Mouse (Mus musculus) CH12.LX (cell line): ENCODE results near the gene Camkmt. TPM values are rescaled to one million over a fixed set of nuclear protein-coding genes. Genes with fewer than 3 reads are reported as not detected.

Experiments
- DNase-seq: peaks from one replicate; pipeline ENCODE4 v3.0.0-alpha.2; 2013; ENCODE audit errors: extremely low read depth
- H3K27ac ChIP-seq: 2 replicates; pipeline ENCODE4 v1.5.1; 2012; ENCODE audit warnings: low read depth, mild to moderate bottlenecking, control low read depth, moderate library complexity; ENCODE audit not compliant: insufficient read depth
- H3K27me3 ChIP-seq: replicated peaks from 2 replicates; pipeline ENCODE3; 2012; ENCODE audit warnings: inconsistent platforms
- H3K36me3 ChIP-seq, 2 experiments: replicated peaks in 1 of 2; 2 replicates each; pipeline versions ENCODE3 to v1.6.1; 2012; ENCODE audit warnings: inconsistent platforms in 1 of 2, low read length in 1 of 2, mild to moderate bottlenecking in 1 of 2, mixed read lengths in 1 of 2, moderate library complexity in 1 of 2; ENCODE audit not compliant: control insufficient read depth in 1 of 2, insufficient read depth in 1 of 2
- H3K4me1 ChIP-seq, 2 experiments: 2 replicates each; pipeline ENCODE4 v1.6.1; 2012; ENCODE audit warnings: inconsistent platforms in 1 of 2, moderate library complexity in 1 of 2; ENCODE audit not compliant: insufficient read depth in 2 of 2, control insufficient read depth in 1 of 2
- H3K4me2 ChIP-seq: 2 replicates; pipeline ENCODE4 v1.6.1; 2012; ENCODE audit warnings: low read depth, mild to moderate bottlenecking, control low read depth; ENCODE audit not compliant: poor library complexity, insufficient read depth, severe bottlenecking
- H3K4me3 ChIP-seq, 3 experiments: fragments of 150-350 bp in 1 of 3; sonication (generic) in 1 of 3; replicated peaks in 1 of 3; 2 replicates each; pipeline versions ENCODE3 to v1.5.1; 2011 to 2012; ENCODE audit warnings: low read depth in 2 of 3, low read length in 2 of 3, mild to moderate bottlenecking in 2 of 3, moderate library complexity in 2 of 3, control low read depth in 1 of 3, improper control_type of control experiment in 1 of 3, inconsistent platforms in 1 of 3, mixed read lengths in 1 of 3; ENCODE audit not compliant: poor library complexity in 1 of 3
- H3K79me2 ChIP-seq: replicated peaks from 2 replicates; pipeline ENCODE4 v1.6.1; 2012; ENCODE audit warnings: mild to moderate bottlenecking, moderate library complexity; ENCODE audit not compliant: control insufficient read depth, poor library complexity, insufficient read depth, severe bottlenecking; ENCODE audit errors: extremely low read depth
- H3K9ac ChIP-seq: 2 replicates; pipeline ENCODE4 v1.6.1; 2012; ENCODE audit warnings: low read depth, mild to moderate bottlenecking, control low read depth, moderate library complexity; ENCODE audit not compliant: insufficient read depth
- H3K9me3 ChIP-seq: replicated peaks from 2 replicates; pipeline ENCODE3; 2012; ENCODE audit warnings: low read length, inconsistent platforms, mixed read lengths
- BHLHE40 ChIP-seq: IDR thresholded peaks from 2 replicates; pipeline ENCODE4 v1.6.1; 2011; ENCODE audit warnings: mild to moderate bottlenecking, low read depth, low read length, improper control_type of control experiment
- CHD2 ChIP-seq: IDR thresholded peaks from 2 replicates; pipeline ENCODE4 v1.6.1; 2011; ENCODE audit warnings: low read length, improper control_type of control experiment
- CTCF ChIP-seq, 2 experiments: IDR thresholded peaks in 1 of 2; conservative IDR thresholded peaks in 1 of 2; 2 replicates each; pipeline ENCODE4 v1.5.1; 2011 to 2012; ENCODE audit warnings: low read depth in 2 of 2, low read length in 2 of 2, improper control_type of control experiment in 1 of 2, inconsistent platforms in 1 of 2, mild to moderate bottlenecking in 1 of 2, moderate library complexity in 1 of 2
- EP300 ChIP-seq: IDR thresholded peaks from 2 replicates; pipeline ENCODE4 v1.6.1; 2011; ENCODE audit warnings: low read length, improper control_type of control experiment
- GABPA ChIP-seq: IDR thresholded peaks from 2 replicates; pipeline ENCODE4 v1.6.1; 2012; ENCODE audit warnings: low read depth, low read length, improper control_type of control experiment, inconsistent platforms; ENCODE audit not compliant: insufficient replicate concordance
- IRF4 ChIP-seq: IDR thresholded peaks from 2 replicates; pipeline ENCODE4 v1.6.1; 2014; ENCODE audit warnings: low read depth, mild to moderate bottlenecking, inconsistent platforms, low read length, improper control_type of control experiment
- JUN ChIP-seq: IDR thresholded peaks from 2 replicates; pipeline ENCODE4 v1.6.1; 2011; ENCODE audit warnings: low read depth, mild to moderate bottlenecking, low read length, improper control_type of control experiment, moderate library complexity; ENCODE audit not compliant: insufficient read depth
- JUND ChIP-seq: conservative IDR thresholded peaks from 2 replicates; pipeline ENCODE4 v1.6.1; 2011; ENCODE audit warnings: low read depth, low read length, improper control_type of control experiment
- KAT2A ChIP-seq: IDR thresholded peaks from 2 replicates; pipeline ENCODE4 v1.6.1; 2012; ENCODE audit warnings: low read length, improper control_type of control experiment, inconsistent platforms; ENCODE audit not compliant: insufficient replicate concordance
- MAFK ChIP-seq: IDR thresholded peaks from 2 replicates; pipeline ENCODE4 v1.6.1; 2011; ENCODE audit warnings: low read length, improper control_type of control experiment; ENCODE audit not compliant: insufficient replicate concordance
- MAX ChIP-seq: IDR thresholded peaks from 2 replicates; pipeline ENCODE4 v1.6.1; 2011; ENCODE audit warnings: low read length, improper control_type of control experiment
- MAZ ChIP-seq: IDR thresholded peaks from 2 replicates; pipeline ENCODE4 v1.6.1; 2012; ENCODE audit warnings: low read depth, mild to moderate bottlenecking, inconsistent platforms, low read length, improper control_type of control experiment, moderate library complexity
- MXI1 ChIP-seq: IDR thresholded peaks from 2 replicates; pipeline ENCODE4 v1.6.1; 2011; ENCODE audit warnings: mild to moderate bottlenecking, low read depth, low read length, improper control_type of control experiment
- NELFE ChIP-seq: IDR thresholded peaks from 2 replicates; pipeline ENCODE4 v1.6.1; 2011; ENCODE audit warnings: low read depth, low read length, improper control_type of control experiment
- POLR2A ChIP-seq: IDR thresholded peaks from 2 replicates; pipeline ENCODE4 v1.6.1; 2011; ENCODE audit warnings: low read depth, mild to moderate bottlenecking, improper control_type of control experiment, low read length
- POLR2AphosphoS2 ChIP-seq: IDR thresholded peaks from 2 replicates; pipeline ENCODE4 v1.6.1; 2011; ENCODE audit warnings: low read depth, low read length, improper control_type of control experiment
- RCOR1 ChIP-seq: conservative IDR thresholded peaks from 2 replicates; pipeline ENCODE4 v1.6.1; 2012; ENCODE audit warnings: low read depth, mild to moderate bottlenecking, inconsistent platforms, low read length, improper control_type of control experiment
- SIN3A ChIP-seq: IDR thresholded peaks from 2 replicates; pipeline ENCODE4 v1.6.1; 2012; ENCODE audit warnings: low read length, improper control_type of control experiment, inconsistent platforms
- SMC3 ChIP-seq: IDR thresholded peaks from 2 replicates; pipeline ENCODE4 v1.6.1; 2011; ENCODE audit warnings: low read depth, low read length, improper control_type of control experiment
- TBP ChIP-seq: conservative IDR thresholded peaks from 2 replicates; pipeline ENCODE4 v1.6.1; 2011; ENCODE audit warnings: low read depth, low read length, improper control_type of control experiment
- USF1 ChIP-seq: IDR thresholded peaks from 2 replicates; pipeline ENCODE4 v1.6.1; 2014; ENCODE audit warnings: low read depth, mild to moderate bottlenecking, inconsistent platforms, low read length, improper control_type of control experiment
- ZMIZ1 ChIP-seq: IDR thresholded peaks from 2 replicates; pipeline ENCODE4 v1.6.1; 2012; ENCODE audit warnings: low read depth, mild to moderate bottlenecking, inconsistent platforms, low read length, improper control_type of control experiment
- dilution Hi-C: fragments of 300-500 bp; cut with MboI; formaldehyde crosslinking; loops from 2 replicates; pipeline ENCODE4 v1.14.3; 2020; ENCODE audit warnings: low sequenced_read_pairs; ENCODE audit not compliant: extremely low pct_unique_long_range_greater_than_20kb, extremely low pct_ligation_motif_present
- in situ Hi-C: fragments of 300-500 bp; cut with MboI; formaldehyde crosslinking; loops from 3 replicates; pipeline ENCODE4 v1.14.3; 2019; ENCODE audit warnings: low sequenced_read_pairs, low pct_ligation_motif_present, low pct_unique_long_range_greater_than_20kb, mixed read lengths
- polyA plus RNA-seq: library from polyadenylated mRNA; unstranded; fragments of >175 nt; gene quantifications from 2 replicates; pipeline ENCODE4 v1.2.1, GENCODE M21; 2012; ENCODE audit warnings: low read depth; ENCODE audit not compliant: insufficient read length
- total RNA-seq, 2 experiments: library from RNA; depleted of rRNA; stranded (reverse); fragments of 300-350 nt in 1 of 2; fragments of >200 nt in 1 of 2; gene quantifications; 2 replicates each; pipeline ENCODE4 v1.2.3; 2012 to 2014

Gene Camkmt
- total and polyA plus RNA-seq, 3 experiments = 1.5 to 4.4 (median 1.8) TPM

DNA sequence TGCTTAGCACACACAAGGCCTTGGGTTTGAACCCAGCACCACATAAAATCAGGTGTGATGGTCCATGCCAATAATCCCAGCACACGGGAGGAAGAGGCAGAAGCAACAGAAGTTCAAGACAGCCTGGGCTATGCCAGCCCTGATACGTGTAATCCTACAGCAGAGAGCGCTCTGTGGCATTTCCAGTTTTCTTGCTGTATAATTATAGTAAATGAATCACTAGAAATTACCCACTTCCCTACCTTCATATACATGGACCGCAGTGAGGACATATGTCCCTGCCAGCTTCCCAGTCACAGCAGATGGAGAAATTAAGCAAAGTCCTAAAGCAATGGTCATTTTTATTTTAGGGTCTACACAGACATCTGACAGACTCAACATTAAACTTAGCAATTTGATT lies 16.3 kb upstream of the Camkmt start:
- no peaks in the 10 kb centered on the region for H3K79me2 ChIP-seq
- no peaks in the 10 kb centered on the region for H3K9me3 ChIP-seq
- no peaks in the 10 kb centered on the region for H3K27me3 ChIP-seq
- no peak overlapping the region for H3K9ac ChIP-seq
- dilution Hi-C loops = no loop called here
- H3K4me2 ChIP-seq = no peak overlapping the region
- H3K36me3 ChIP-seq = peaks cover 42 to 81% of the 10 kb centered on the region in 2 experiments
- in situ Hi-C loops = no loop called here
- no peak overlapping the region for H3K4me3 ChIP-seq
- H3K4me1 ChIP-seq = no peaks in the 10 kb centered on the region
- TF ChIP-seq IRF4 (no peak), JUN (no peak), CHD2 (no peak), ZMIZ1 (no peak), MAZ (no peak), BHLHE40 (no peak), MXI1 (no peak), GABPA (no peak), EP300 (no peak), SIN3A (no peak)
- H3K27ac ChIP-seq = no peak overlapping the region
- DNase-seq = no peak

DNA sequence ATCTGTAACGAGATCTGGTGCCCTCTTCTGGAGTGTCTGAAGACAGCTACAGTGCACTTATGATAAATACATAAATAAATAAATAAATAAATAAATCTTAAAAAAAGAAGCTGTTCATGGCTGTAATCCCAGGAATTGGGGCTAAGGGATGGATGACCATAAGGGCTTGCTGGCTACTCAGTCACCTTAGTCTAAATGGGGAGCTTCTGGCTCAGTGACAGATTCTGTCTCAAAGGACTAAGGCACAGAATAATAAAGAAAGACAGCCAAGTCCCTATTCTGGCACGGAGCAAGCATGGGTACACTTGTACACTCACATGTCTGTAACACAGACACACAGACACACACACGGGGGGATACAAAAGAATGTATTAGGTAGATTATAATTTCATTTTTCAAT lies 11.1 kb upstream of the Camkmt start:
- dilution Hi-C loops = no loop called here
- Histone ChIP-seq H3K79me2 (no peaks in the 10 kb centered on the region), H3K9me3 (no peaks in the 10 kb centered on the region), H3K36me3 (peaks cover 25 to 55% of the 10 kb centered on the region in 2 experiments), H3K4me3 (no peak overlapping the region), H3K27ac (no peak overlapping the region), H3K27me3 (no peaks in the 10 kb centered on the region), H3K4me1 (no peaks in the 10 kb centered on the region), H3K9ac (no peak overlapping the region), H3K4me2 (no peak overlapping the region)
- no peak for DNase-seq
- TF ChIP-seq POLR2AphosphoS2 = no peak
- TF ChIP-seq POLR2A = no peak
- no peak for TF ChIP-seq TBP
- no peak for TF ChIP-seq NELFE
- no peak for TF ChIP-seq KAT2A
- no peak for TF ChIP-seq ZMIZ1
- TF ChIP-seq CTCF (conservative IDR thresholded peaks at IDR 0.05 in 1 of 2, IDR thresholded peaks at IDR 0.05 in 1 of 2; ENCODE audit: low read depth in 2 of 2, low read length in 2 of 2) = no peak
- TF ChIP-seq MAX = no peak
- no peak for TF ChIP-seq MAFK
- TF ChIP-seq SMC3 = no peak
- no peak for TF ChIP-seq JUND
- TF ChIP-seq USF1 = no peak
- TF ChIP-seq RCOR1 = no peak
- in situ Hi-C loops = no loop called here
